Mouse (Mus musculus): ENCODE measurements at regions not wholly inside any gene's neighbourhood (a gene's known extent, or its start where the extent isn't known, plus 50 kb on each side); places are given as distances from the start of the nearest gene placed in this dataset.

DNA sequence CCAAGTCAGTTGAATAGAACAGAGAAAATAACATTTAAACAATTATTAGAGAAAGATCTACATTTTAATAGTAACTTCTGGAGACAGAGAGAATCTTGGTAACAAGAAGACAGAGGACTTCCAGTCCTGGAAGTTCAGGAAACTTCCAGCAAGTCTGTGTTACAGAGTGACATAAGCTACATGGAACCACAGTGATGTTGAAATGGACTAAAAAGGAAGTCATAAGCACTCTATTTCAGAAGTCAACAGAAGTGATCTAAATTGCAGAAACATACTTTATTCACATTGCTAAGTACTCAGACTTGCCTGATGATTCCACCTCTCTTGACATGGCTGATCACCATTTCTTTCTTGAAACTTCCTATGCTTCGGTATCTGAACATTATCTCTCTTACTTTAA lies 1051.7 kb downstream of the 5730522E02Rik start:
- Histone ChIP-seq H3K4me3 (replicated peaks; ENCODE audit: low read length) (no peak overlapping the region), H3K27me3 (ENCODE audit: control insufficient read depth, insufficient read depth, low read length) (no peaks in the 10 kb centered on the region), H3K4me1 (ENCODE audit: control insufficient read depth, insufficient read depth, low read length) (no peaks in the 10 kb centered on the region), H3K9me3 (ENCODE audit: control insufficient read depth, low read length) (no peaks in the 10 kb centered on the region), H3K36me3 (ENCODE audit: control insufficient read depth, insufficient read depth, low read length) (no peaks in the 10 kb centered on the region), H3K4me2 (replicated peaks; ENCODE audit: low read depth, low read length, severe bottlenecking) (no peak overlapping the region), H3K9ac (ENCODE audit: low read depth, low read length, severe bottlenecking) (no peak overlapping the region), H3K27ac (replicated peaks; ENCODE audit: low read depth, low read length) (no peak overlapping the region)
- whole genome bisulfite sequencing: 90% methylated on average over 1 of the region's 1 CpGs
- no peak for DNase-seq (ENCODE audit: low spot score)
- no peak for TF ChIP-seq POLR2A (IDR thresholded peaks at IDR 0.05; ENCODE audit: borderline replicate concordance, extremely low read depth, insufficient read depth, insufficient read length)
- ATAC-seq (ENCODE audit: low FRiP score, low read depth): no peak

DNA sequence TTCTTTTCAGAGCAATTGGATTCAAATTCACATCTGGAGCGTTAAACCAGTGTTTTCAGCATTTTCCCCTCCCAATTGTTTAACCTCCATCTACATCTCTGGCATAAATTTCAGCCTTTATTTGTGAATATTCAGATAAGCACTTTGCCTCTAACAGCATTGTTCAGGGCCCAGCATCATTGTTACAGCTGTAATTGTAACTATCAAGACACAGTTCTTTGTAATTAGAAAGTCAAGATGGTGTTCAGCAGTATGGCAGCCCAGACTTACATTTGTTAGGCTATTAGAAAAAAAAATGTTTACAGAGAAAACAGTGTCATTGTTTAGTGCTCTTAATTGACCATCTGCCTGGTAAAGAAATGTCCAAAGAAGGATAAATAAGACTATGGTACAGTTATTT lies 1042.6 kb downstream of the 5730522E02Rik start:
- H3K4me2 ChIP-seq (replicated peaks; ENCODE audit: low read depth, low read length, severe bottlenecking): no peak overlapping the region
- H3K4me1 ChIP-seq (ENCODE audit: control insufficient read depth, insufficient read depth, low read length): no peaks in the 10 kb centered on the region
- no peak overlapping the region for H3K27ac ChIP-seq (replicated peaks; ENCODE audit: low read depth, low read length)
- ATAC-seq (ENCODE audit: low FRiP score, low read depth) (no peak), DNase-seq (ENCODE audit: low spot score) (no peak)
- H3K9ac ChIP-seq (ENCODE audit: low read depth, low read length, severe bottlenecking): no peak overlapping the region
- H3K4me3 ChIP-seq (replicated peaks; ENCODE audit: low read length): no peak overlapping the region
- H3K36me3 ChIP-seq (ENCODE audit: control insufficient read depth, insufficient read depth, low read length): no peaks in the 10 kb centered on the region
- no peaks in the 10 kb centered on the region for H3K9me3 ChIP-seq (ENCODE audit: control insufficient read depth, low read length)
- no peak for TF ChIP-seq POLR2A (IDR thresholded peaks at IDR 0.05; ENCODE audit: borderline replicate concordance, extremely low read depth, insufficient read depth, insufficient read length)
- WGBS: 97% methylated on average over 1 of the region's 1 CpGs
- no peaks in the 10 kb centered on the region for H3K27me3 ChIP-seq (ENCODE audit: control insufficient read depth, insufficient read depth, low read length)

DNA sequence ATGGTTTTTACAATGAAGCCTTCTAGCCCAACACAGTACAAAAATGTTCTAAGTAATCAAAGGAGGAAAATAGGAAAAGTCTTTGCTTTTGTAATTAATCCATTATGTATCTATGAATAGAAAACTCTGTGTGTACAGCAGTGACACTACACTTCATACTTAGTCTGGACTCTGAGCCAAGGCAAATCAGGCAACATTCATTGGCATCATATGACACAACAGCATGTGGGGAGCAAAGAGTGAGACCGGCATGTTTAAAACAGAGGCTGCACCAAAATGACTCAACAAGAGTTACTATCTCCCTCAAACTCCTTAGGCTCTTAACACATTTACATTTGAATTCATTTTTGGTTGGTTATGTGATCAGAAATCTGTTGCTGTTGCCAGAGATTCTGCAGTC lies 1039.5 kb downstream of the 5730522E02Rik start:
- no peak overlapping the region for H3K4me3 ChIP-seq (replicated peaks; ENCODE audit: low read length)
- H3K9ac ChIP-seq (ENCODE audit: low read depth, low read length, severe bottlenecking): no peak overlapping the region
- no peak for TF ChIP-seq POLR2A (IDR thresholded peaks at IDR 0.05; ENCODE audit: borderline replicate concordance, extremely low read depth, insufficient read depth, insufficient read length)
- H3K27ac ChIP-seq (replicated peaks; ENCODE audit: low read depth, low read length): no peak overlapping the region
- H3K4me2 ChIP-seq (replicated peaks; ENCODE audit: low read depth, low read length, severe bottlenecking): no peak overlapping the region
- H3K9me3 ChIP-seq (ENCODE audit: control insufficient read depth, low read length): no peaks in the 10 kb centered on the region
- no peaks in the 10 kb centered on the region for H3K4me1 ChIP-seq (ENCODE audit: control insufficient read depth, insufficient read depth, low read length)
- no peaks in the 10 kb centered on the region for H3K36me3 ChIP-seq (ENCODE audit: control insufficient read depth, insufficient read depth, low read length)
- H3K27me3 ChIP-seq (ENCODE audit: control insufficient read depth, insufficient read depth, low read length): no peaks in the 10 kb centered on the region
- DNase-seq (ENCODE audit: low spot score) (no peak), ATAC-seq (ENCODE audit: low FRiP score, low read depth) (no peak)
- 86% methylated on average over 1 of the region's 1 CpGs for WGBS
